Mouse (Mus musculus) liver, embryonic 14.5 days (tissue): ENCODE results near the gene Dlgap3.

Experiments
- CTCF ChIP-seq: IDR thresholded peaks from 2 replicates; pipeline ENCODE4 v1.5.1; 2016; ENCODE audit warnings: antibody characterized with exemption, low read depth, control low read depth
- EP300 ChIP-seq: IDR thresholded peaks from 2 replicates; pipeline ENCODE4 v1.6.1; 2016; ENCODE audit warnings: antibody characterized with exemption, low read depth

GRCm38 (mm10) chr4:127203081-127203480, 34.1 kb downstream of the Dlgap3 start:
- TF ChIP-seq CTCF (no peak), EP300 (no peak)
